Mouse (Mus musculus) midbrain, embryonic 11.5 days (tissue): ENCODE results near the gene Gngt1. TPM values are rescaled to one million over a fixed set of nuclear protein-coding genes. Genes with fewer than 3 reads are reported as not detected.

ENCODE experiments used
- ATAC-seq: fragments of 200-750 bp; cut with Nextera tagmentation; 2 replicates; pipeline ENCODE4 v1.8.0; 2017; ENCODE audit warnings: moderate TSS enrichment, moderate library complexity; ENCODE audit not compliant: low FRiP score
- DNase-seq: peaks from one replicate; pipeline ENCODE4 v3.0.0; 2015; ENCODE audit warnings: low spot score; ENCODE audit errors: missing footprints
- H3K27ac ChIP-seq: fragments of 300-500 bp; sonication (generic); 2 replicates; pipeline ENCODE4 v1.5.1; 2014; ENCODE audit warnings: low read depth, low read length
- H3K27me3 ChIP-seq: fragments of 300-500 bp; sonication (generic); 2 replicates; pipeline ENCODE4 v1.6.1; 2014; ENCODE audit warnings: mild to moderate bottlenecking, low read length, moderate library complexity, mixed read lengths; ENCODE audit not compliant: control insufficient read depth, insufficient read depth
- H3K36me3 ChIP-seq: fragments of 300-500 bp; sonication (generic); 2 replicates; pipeline ENCODE4 v1.6.1; 2014; ENCODE audit warnings: mild to moderate bottlenecking, low read length, moderate library complexity, mixed read lengths; ENCODE audit not compliant: control insufficient read depth, insufficient read depth
- H3K4me1 ChIP-seq: fragments of 300-500 bp; sonication (generic); 2 replicates; pipeline ENCODE4 v1.6.1; 2014; ENCODE audit warnings: low read length; ENCODE audit not compliant: control insufficient read depth, insufficient read depth
- H3K4me2 ChIP-seq: fragments of 300-500 bp; sonication (generic); 2 replicates; pipeline ENCODE4 v1.6.1; 2014; ENCODE audit warnings: mild to moderate bottlenecking, moderate library complexity
- H3K4me3 ChIP-seq: fragments of 300-500 bp; sonication (generic); 2 replicates; pipeline ENCODE4 v1.5.1; 2014; ENCODE audit warnings: low read depth, low read length
- H3K9ac ChIP-seq: fragments of 300-500 bp; sonication (generic); 2 replicates; pipeline ENCODE4 v1.6.1; 2014; ENCODE audit warnings: low read length
- H3K9me3 ChIP-seq: fragments of 300-500 bp; sonication (generic); 2 replicates; pipeline ENCODE4 v1.6.1; 2016; ENCODE audit warnings: low read length; ENCODE audit not compliant: control insufficient read depth
- WGBS: fragments of 180-500 bp; shearing (Covaris S2); extraction: QIAGEN DNeasy Blood & Tissue Kit; methylation state at CpG from one replicate; pipeline ENCODE4 v1.1.7; 2014; 5-methylcytosine and 5-hydroxymethylcytosine counted together
- polyA plus RNA-seq: library from polyadenylated mRNA; unstranded; fragments of >200 nt; fragmentation: Nextera tagmentation; extraction: Ambion mirVana; gene quantifications from 2 replicates; pipeline ENCODE4 v1.2.1, GENCODE M21; 2014

The Gngt1 gene
- polyA plus RNA-seq, 1 experiment from 2014 or later, result not detected

GRCm38 (mm10) chr6:4003445-4003844 lies 9.9 kb downstream of the Gngt1 start:
- WGBS, result 68% methylated on average over 4 of the region's 4 CpGs
- no peak overlapping the region for H3K4me2 ChIP-seq
- no peak for ATAC-seq

DNA sequence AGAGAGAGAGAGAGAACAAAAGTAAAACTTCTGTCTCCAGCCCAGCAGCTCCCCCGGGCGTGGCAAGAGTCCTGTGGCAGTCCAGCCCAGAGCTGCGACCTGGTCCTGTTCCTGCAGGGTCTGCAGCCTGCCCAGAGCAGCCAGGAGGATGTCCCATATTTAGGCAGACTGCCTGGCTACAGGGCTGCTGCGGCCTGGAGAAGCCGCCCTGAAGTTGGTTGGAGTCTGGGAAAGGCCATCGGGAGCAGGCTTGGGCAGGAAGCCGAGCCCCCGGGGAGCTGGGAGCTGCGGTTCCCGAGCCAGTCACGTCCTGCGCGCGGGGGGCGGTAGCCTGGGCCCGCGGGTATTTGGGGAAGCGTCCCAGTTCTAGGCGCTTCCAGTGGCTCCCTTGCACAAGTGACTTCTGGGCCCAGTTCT lies 10.3 kb downstream of the Gngt1 start, which contains the start of gene Gng11:
Gene Gng11, plus strand, starts transcription at position 15 of the 417 bp plus-strand sequence.
- Histone ChIP-seq H3K9me3 (no peaks in the 10 kb centered on the region), H3K4me2 (peak within 1 kb of the TSS; percentile 68), H3K36me3 (no peaks in the 10 kb centered on the region), H3K4me1 (no peaks in the 10 kb centered on the region; the same call in 1 of the 2 replicates), H3K27me3 (no peaks in the 10 kb centered on the region), H3K4me3 (peak within 1 kb of the TSS; percentile 31), H3K27ac (no peak within 1 kb of the TSS), H3K9ac (peak within 1 kb of the TSS; percentile 66)
- peak; percentile 90 for ATAC-seq
- DNase-seq, result peak; percentile 90
- 3% methylated on average over 19 of the region's 19 CpGs for WGBS

More at GRCm38 (mm10) chr6:4003445-4003844, 9.9 kb downstream of the Gngt1 start:
- Histone ChIP-seq H3K4me3 (no peak overlapping the region), H3K9me3 (no peaks in the 10 kb centered on the region), H3K36me3 (no peaks in the 10 kb centered on the region), H3K27ac (no peak overlapping the region), H3K9ac (no peak overlapping the region), H3K27me3 (no peaks in the 10 kb centered on the region), H3K4me1 (no peaks in the 10 kb centered on the region; the same call in 1 of the 2 replicates)
- no peak for DNase-seq

DNA sequence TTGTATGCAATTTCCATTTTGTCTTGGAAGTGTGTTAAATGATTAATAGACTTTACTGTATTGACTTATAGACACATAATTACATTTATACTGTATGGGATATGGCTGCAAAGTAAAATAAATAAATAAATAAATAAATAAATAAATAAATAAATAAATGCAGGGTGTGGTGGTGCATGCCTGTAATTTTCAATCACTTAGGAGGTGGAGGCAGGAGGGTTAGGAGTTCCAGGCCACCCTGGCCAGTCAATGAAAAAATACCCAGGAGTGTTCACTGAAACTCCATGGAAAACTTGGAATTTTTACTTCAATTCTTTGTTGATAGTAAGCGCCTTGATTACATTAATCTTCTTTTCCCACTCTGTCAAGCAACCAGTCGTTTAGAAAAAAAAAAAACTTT lies 11.2 kb downstream of the Gngt1 start:
- Histone ChIP-seq H3K4me3 (no peak overlapping the region), H3K36me3 (no peaks in the 10 kb centered on the region), H3K27ac (no peak overlapping the region), H3K4me2 (no peak overlapping the region), H3K4me1 (no peaks in the 10 kb centered on the region; the same call in 1 of the 2 replicates), H3K9ac (no peak overlapping the region), H3K27me3 (no peaks in the 10 kb centered on the region), H3K9me3 (no peaks in the 10 kb centered on the region)
- ATAC-seq, result no peak
- no peak for DNase-seq
- 86% methylated on average over 2 of the region's 2 CpGs for WGBS

DNA sequence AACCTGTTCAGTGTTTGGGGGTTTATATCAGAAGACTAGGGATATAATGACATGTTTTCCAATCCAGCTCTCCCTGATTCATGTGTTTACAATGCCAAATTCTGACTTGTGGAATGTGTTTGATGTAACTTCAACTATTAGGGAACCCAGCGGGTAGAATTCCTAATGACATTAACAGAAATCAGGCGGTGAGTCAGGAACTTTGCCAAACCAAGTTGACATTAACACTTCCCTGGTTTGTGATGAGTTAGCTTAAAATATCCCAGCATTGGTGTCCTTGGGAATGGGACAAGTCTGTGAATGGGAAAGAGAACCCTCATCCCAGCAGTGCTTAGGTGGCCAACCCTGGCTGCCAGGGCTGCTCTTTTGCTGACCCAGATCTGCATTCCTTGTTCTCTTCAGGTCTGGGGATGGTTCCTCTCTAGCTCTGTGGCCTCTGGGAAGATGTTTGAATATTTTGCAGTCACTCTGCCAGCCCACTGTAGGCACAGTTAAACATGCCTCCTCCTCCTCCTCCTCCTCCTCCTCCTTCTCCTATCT lies 15.0 kb downstream of the Gngt1 start:
- Histone ChIP-seq H3K9ac (no peak overlapping the region), H3K4me3 (no peak overlapping the region), H3K36me3 (no peaks in the 10 kb centered on the region), H3K4me1 (no peaks in the 10 kb centered on the region; the same call in 1 of the 2 replicates), H3K9me3 (no peaks in the 10 kb centered on the region), H3K4me2 (no peak overlapping the region), H3K27ac (no peak overlapping the region), H3K27me3 (no peaks in the 10 kb centered on the region)
- DNase-seq, result no peak
- ATAC-seq, result no peak
- 79% methylated on average over 2 of the region's 2 CpGs for WGBS

- Histone ChIP-seq H3K4me2 (no peak overlapping the region), H3K27ac (no peak overlapping the region), H3K36me3 (no peaks in the 10 kb centered on the region), H3K9me3 (no peaks in the 10 kb centered on the region), H3K27me3 (no peaks in the 10 kb centered on the region), H3K4me1 (no peaks in the 10 kb centered on the region), H3K9ac (no peak overlapping the region), H3K4me3 (no peak overlapping the region)
- DNase-seq (no peak), ATAC-seq (no peak)
These were observed 16.0 kb downstream of the Gngt1 start for GRCm38 (mm10) chr6:4009548-4009947.

GRCm38 (mm10) chr6:4022645-4023044 lies 29.1 kb downstream of the Gngt1 start:
- WGBS, result 83% methylated on average over 1 of the region's 1 CpGs
- ATAC-seq, result no peak
- Histone ChIP-seq H3K9me3 (no peaks in the 10 kb centered on the region), H3K4me3 (no peak overlapping the region), H3K4me1 (no peaks in the 10 kb centered on the region), H3K27me3 (no peaks in the 10 kb centered on the region), H3K36me3 (no peaks in the 10 kb centered on the region), H3K9ac (no peak overlapping the region), H3K27ac (no peak overlapping the region), H3K4me2 (no peak overlapping the region)
- DNase-seq, result no peak

DNA sequence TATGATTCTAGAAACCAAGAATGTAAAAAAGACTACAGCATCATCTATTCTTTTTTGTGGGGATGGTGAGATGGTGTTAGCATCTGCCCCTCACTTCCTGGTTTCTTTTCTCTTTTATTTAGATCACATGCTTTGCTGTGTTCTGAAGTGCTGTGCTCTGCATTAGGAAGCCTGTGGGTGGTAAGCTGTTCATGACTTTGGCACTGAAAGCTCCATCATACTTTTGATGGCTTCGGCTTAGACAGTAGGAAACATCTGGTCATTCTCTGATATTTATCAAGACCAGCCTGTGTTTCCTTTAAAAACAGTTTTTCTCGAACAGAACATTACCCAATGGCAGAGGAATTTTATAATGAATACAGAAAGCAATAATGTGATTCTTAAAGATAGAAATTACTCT lies 32.8 kb downstream of the Gngt1 start:
- Histone ChIP-seq H3K27me3 (no peaks in the 10 kb centered on the region), H3K4me3 (no peak overlapping the region), H3K4me2 (no peak overlapping the region), H3K9me3 (no peaks in the 10 kb centered on the region), H3K27ac (no peak overlapping the region), H3K9ac (no peak overlapping the region), H3K4me1 (no peaks in the 10 kb centered on the region), H3K36me3 (no peaks in the 10 kb centered on the region)
- WGBS, result 87% methylated on average over 2 of the region's 2 CpGs
- DNase-seq (no peak), ATAC-seq (no peak)

- H3K9me3 ChIP-seq, result no peaks in the 10 kb centered on the region
- no peak for ATAC-seq
- H3K4me3 ChIP-seq, result no peak overlapping the region
- H3K4me1 ChIP-seq, result no peaks in the 10 kb centered on the region
- WGBS, result 92% methylated on average over 3 of the region's 3 CpGs
- no peak for DNase-seq
- H3K27me3 ChIP-seq, result no peaks in the 10 kb centered on the region
- no peak overlapping the region for H3K9ac ChIP-seq
- H3K36me3 ChIP-seq, result no peaks in the 10 kb centered on the region
- no peak overlapping the region for H3K27ac ChIP-seq
- H3K4me2 ChIP-seq, result no peak overlapping the region
These were observed 37.4 kb downstream of the Gngt1 start for GRCm38 (mm10) chr6:4030956-4031355.

DNA sequence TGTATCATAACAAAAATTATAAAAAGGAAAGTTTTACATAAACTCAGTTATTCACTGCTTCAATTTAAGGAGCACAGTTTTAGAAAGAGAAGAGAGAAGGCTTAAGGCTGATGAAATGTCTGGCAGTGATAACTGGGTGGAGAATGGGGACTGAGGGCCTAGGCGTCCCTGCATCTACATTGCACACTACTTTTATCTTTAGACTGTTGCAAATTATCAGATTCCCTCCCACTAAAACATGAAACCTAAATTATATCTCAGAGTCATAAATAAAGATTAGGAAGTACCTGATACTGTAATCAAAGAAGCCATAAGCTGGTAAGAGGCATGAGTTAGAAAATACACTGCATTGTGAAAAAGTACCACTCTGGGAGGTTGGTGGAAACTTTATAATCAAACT lies 48.2 kb downstream of the Gngt1 start:
- Histone ChIP-seq H3K4me1 (no peaks in the 10 kb centered on the region), H3K27ac (no peak overlapping the region), H3K9me3 (no peaks in the 10 kb centered on the region), H3K36me3 (no peaks in the 10 kb centered on the region), H3K4me3 (no peak overlapping the region), H3K27me3 (no peaks in the 10 kb centered on the region), H3K4me2 (no peak overlapping the region), H3K9ac (no peak overlapping the region)
- 91% methylated on average over 1 of the region's 1 CpGs for WGBS
- ATAC-seq, result no peak
- no peak for DNase-seq
